Mouse (Mus musculus) common myeloid progenitor, adult 5-6 weeks (primary cell): ENCODE data around the gene Spen. TPM values are rescaled to one million over a fixed set of nuclear protein-coding genes. Genes with fewer than 3 reads are reported as not detected.

Experiments used
- ATAC-seq: replicated peaks from 2 replicates; pipeline ENCODE4 v1.8.0; 2016; ENCODE audit warnings: low read depth, mild to moderate bottlenecking, moderate TSS enrichment, inconsistent platforms; ENCODE audit not compliant: poor library complexity, severe bottlenecking
- total RNA-seq: library from RNA; stranded (forward); fragments of 200-1000, 187-1606 nt; gene quantifications from 2 replicates; pipeline ENCODE4 v1.2.3, GENCODE M21; 2017

Gene Spen
- total RNA-seq, 1 experiment from 2014 or later = 43.0 TPM

GRCm38 (mm10) chr4:141536291-141537225 is 1.8 kb downstream of the Spen start:
- peak; percentile 9 for ATAC-seq

DNA sequence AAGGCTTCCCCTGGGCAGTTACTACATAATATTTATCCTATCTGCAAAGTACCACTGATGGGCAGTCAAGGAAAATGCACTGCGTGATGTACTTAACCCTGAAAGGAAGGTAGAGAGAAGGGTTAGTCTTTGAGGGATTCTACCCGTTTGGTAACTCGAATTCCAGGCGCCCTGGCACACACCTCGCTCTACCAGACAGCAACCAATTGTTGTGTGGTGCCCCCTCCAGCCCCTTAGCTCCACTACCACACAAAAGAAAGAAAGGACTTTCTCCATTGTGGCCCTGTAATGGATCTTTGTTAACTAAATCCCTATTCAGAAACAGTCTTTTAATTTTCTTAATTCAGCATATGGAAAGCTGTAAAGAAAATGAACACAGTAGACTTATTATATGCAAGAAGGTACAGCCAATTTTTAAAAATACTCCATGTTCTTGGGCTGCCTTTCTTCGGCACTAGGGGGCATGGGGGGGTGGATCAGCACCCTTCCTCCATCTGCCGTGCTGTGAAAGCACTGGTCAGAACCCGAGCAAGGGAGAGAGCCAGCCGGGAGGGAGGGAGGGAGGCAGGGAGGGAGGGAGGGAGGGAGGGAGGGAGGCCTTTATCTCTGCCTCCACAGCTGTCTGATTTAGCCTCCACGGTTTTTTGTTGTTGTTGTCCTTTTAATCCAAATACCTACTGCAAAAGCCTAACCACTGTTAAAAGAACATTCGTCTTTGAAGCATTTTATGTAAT is 3.3 kb downstream of the Spen start:
- peak; percentile 46 for ATAC-seq

DNA sequence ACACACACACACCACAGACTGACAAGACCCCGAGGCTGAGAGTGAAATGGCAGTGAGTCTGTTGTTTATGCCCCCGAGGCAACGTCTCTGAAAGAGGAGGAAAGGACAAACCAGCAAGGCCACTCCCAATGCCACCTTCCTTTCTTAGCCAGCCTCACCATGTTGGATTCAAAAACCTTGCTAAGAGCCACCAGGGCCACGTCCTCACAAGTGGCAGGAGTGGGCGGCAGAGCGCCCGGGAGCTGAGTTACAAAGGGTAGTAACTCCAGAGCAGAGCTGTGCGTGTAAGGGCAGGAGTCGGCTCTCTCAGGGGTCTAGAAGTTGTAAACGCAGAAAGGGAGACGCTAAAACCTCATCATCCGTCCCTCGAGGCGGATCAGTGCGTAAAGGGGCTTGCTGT is 7.4 kb downstream of the Spen start:
- no peak for ATAC-seq

DNA sequence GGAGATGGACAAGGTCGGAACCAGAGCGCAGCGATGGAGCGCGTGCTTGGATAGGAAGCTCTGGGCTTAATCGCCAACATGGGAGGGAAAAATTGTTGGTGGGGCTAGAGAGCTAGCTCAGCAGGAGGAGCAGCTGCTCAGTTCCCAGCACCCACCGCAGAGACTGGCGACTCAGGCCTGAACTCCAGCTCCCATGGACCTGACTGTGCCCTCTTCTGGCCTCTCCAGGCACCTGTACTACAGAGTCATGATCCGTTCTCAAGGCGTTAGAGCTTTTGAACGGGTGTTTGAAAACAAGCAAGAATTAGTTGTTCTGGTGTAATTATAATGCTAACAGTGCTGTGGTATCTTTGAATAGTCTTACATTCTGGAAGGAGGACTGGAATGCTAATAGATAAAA is 9.5 kb downstream of the Spen start:
- no peak for ATAC-seq

GRCm38 (mm10) chr4:141526936-141527650 is 11.3 kb downstream of the Spen start:
- ATAC-seq = no peak

GRCm38 (mm10) chr4:141525940-141526339 is 12.5 kb downstream of the Spen start:
- ATAC-seq = 0 out of 2 replicates have a peak, but pooled peaks have one; percentile 29

DNA sequence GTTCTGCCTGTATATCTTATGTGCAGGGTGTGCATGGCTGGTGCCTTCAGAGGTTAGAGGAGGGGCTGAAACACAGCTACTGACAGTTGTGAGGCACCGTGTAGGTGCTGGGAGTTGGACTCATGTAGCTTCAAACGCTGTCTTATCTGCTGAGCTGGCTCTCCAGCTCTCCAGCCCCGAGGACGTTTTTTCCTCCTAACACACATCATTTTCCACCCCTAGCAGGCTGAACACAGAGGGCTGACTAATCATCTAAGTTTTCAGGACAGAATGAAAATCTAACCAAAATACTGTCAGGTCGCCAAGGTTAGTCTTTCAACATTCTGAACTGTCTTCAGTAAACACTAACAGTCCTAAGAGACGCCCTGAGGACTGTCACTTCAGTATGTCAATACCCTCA is 13.7 kb downstream of the Spen start:
- peak; percentile 52; the same call in 1 of the 2 replicates for ATAC-seq

DNA sequence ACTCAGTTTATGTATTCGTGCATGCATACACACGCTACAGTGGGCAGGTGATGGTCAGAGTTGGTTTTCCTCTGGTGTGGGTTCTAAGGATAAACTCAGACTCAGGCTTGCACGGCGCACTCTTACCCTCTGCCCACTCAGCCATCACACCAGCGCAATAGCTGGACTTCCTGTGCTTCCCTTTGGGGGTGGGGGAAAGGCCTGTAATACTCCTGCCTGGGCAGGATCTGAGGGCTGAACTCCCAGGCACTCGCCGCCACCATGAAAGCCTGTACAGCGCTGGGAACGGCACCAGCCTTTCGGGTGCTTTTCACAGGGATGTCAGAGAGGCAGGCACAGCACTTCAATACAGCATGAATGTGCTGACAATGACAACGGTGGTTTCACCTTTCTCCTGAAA is 15.3 kb downstream of the Spen start:
- ATAC-seq = no peak

DNA sequence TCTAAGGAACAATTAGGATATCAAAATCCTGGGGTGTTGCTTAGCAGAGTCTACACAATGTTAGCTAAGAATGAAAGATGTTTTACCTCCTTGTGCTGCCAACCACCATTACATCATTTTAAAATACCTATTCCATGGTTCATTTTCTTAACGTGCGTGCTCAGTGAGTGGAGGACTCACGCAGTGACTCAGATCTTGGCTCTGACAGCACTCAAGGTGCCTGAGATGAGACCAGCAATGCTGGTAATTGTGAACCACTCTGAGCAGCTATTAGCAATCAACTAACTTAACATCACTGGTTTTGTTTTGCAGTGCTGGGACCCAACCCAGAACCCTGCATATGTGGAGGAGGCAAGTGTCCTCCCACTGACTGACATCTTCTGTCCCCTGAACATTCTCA is 20.0 kb downstream of the Spen start:
- no peak for ATAC-seq

DNA sequence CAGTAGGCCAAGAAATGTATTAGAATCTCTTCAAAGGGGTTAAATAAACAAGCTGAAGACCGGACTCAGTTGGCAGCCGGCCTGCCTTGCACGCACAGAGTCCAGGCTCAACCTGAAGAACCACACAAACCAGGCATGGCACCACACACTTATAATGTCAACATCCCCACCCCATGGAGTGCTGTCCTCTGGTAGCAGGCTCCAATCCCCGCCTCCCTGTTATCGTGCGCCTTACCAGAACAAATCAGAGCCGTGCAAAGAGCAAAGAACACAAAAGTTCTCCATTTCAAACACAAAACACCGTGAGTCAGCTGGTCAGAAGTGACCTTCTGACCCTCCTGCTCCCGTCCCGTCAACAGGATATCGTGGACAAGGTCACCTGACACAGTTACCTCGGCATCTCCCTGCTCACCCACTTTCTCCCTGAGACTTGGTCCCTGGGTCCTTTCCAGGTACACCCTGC is 24.2 kb downstream of the Spen start:
- ATAC-seq = no peak

DNA sequence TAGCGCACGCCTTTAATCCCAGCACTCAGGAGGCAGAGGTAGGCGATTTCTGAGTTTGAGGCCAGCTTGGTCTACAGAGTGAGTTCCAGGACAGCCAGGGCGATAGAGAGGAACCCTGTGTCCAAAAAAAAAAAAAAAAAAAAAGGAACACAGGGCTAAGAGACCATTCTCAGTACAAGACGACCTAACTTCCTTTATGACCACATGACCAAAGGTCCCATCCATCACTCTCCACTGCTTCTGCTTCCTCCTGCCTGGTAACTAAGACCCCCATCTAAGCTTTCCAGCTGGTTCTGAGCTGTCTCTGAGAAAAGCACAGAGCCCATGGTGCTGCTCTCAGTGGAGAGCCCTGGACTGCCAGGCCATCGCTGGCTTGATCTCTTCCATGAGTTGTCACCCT is 26.3 kb downstream of the Spen start:
- peak; percentile 87 for ATAC-seq

DNA sequence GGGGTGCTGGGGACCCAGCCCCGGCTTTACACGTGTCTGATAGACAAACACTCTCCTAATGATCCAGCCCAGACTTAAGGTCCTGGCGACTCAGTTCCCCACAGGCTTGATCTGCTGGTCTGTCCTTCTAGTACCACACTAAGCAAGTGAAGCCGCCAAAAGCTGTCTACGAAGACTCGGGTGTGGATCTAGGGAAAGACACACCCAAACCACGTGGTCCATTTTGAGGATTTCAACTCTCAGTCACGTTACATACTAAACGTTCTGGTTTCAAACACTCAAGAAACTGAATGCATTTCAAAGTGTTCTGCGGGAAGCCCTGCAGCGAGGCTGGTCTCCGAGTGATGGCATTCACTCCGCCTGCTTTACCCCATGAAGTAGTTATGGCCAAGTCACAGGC is 27.9 kb downstream of the Spen start:
- no peak for ATAC-seq

DNA sequence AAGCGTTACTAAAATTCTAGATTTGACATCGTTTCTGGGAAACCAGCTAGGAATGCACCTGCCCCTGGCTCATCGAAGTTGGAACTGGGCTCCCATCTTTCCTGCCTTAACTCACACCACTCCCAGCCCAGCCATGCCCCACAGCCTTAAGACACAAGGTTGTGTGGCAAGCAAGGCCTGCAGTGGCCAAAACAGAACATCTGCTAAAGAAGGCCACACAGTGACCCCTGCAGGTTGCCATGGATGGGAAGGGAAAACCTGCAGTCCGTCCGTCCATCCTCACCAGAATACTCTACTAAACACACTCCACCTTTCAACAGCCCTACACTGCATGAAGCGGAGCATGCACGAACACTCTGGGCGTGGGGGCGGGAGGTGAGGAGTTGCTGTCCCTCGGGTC is 31.5 kb downstream of the Spen start:
- peak; percentile 53 for ATAC-seq

DNA sequence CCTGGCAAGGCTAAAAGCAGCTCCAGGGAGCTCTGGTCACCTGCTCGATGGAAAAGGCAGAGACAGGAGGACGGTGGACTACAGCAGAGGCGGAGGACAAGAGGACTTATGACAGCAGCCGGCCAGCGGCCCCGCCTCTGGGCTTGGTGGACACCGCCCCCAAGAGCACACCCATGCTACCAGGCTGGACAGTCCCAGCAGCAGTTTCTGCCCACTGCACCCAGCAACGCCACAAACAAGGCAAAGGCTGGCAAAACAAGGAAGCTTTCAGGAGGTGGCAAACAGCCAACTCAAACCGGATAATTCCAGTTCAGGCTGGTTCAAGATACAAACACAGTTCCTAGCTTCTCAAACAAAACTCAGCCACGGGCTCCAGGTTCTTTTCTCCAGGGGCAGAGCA is 32.0 kb downstream of the Spen start:
- peak; percentile 87 for ATAC-seq

- ATAC-seq = no peak
Measured at GRCm38 (mm10) chr4:141505810-141506209, 32.6 kb downstream of the Spen start.

DNA sequence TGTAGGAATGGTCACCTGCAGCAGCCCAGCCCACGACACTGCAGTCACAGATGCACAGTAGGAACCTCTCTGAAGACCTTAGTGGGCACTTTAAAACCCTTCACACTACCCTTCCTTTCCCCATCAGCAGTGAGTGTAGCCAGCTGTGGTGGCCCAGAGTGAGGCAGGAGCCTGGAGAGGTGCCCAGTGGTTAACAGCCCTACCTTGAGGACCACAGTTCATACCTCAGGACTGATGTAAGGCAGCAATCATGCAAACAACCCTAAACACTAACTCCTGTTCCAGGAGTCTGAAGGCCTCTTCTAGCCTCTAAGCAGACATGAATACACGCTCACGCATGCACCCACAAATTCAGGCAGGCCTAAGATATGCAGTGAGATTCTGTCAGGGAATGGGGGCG is 33.9 kb downstream of the Spen start:
- no peak for ATAC-seq

DNA sequence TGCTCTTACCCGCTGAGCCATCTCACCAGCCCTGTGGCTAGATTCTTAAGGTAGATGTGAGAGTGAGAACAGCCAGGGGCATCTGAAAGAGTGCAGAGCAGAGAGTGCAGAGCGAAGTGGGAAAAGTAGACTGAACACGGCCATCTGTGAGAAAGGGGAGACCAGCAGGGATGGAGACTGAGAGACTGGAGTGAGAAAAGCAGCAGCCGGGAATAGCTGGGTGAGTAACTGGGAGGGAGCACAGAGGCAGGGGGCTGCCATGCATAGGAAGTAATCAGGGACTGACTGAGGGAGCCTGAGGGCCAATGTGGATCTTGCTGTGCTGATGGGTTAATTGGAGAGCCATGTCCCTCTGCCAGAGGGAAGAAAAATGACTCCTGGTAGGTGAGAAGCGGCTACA is 35.7 kb downstream of the Spen start:
- no peak for ATAC-seq

- ATAC-seq = no peak
Measured at GRCm38 (mm10) chr4:141501058-141501457, 37.3 kb downstream of the Spen start.

- ATAC-seq = no peak
Measured at GRCm38 (mm10) chr4:141500637-141501036, 37.8 kb downstream of the Spen start.

- 0 out of 2 replicates have a peak, but pooled peaks have one; percentile 39 for ATAC-seq
Measured at GRCm38 (mm10) chr4:141488670-141489069, 49.7 kb downstream of the Spen start.
